Mouse (Mus musculus): ENCODE data around the gene Adam12.

DNA sequence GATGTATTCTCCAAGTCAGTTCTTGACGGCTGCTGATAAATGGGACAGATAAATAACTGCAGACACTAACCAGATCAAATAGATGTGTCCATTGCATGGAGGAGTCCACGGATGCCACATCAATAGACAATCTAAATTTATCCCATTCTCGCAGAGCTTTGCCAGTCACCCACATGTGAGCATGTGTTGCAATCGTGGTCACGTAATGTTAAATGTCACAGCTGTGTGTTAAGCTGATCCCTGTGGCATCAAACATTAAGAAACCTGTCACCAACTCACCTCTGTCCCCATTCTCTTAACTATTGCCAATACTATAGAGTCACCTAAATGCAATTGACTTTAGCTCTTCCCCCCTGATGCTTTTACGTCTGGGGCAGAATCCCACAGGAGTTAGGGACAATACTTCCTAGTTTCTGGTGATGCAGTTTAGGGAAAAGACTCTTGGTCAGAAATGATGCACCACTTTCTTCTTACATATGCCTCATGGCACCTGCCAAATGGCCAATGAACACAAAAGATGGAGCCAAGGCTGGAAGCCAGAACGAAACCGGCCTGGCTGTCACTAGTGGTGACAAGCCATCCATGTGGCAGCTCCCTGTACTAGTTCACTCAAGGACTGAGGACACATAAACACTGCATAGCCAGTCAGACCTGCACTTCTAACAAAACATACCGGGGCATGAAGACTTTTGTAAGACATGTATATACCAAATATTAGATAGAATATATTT, 61.6 kb downstream of the Adam12 start:
- TF ChIP-seq POLR2A (IDR thresholded peaks at IDR 0.05; ENCODE audit: low read depth, low read length) (no peak), CTCF (IDR thresholded peaks at IDR 0.05; ENCODE audit: extremely low read depth, insufficient read length, insufficient replicate concordance, low read depth, low read length) (no peak)
